Mouse (Mus musculus): ENCODE measurements around the gene Flvcr1. TPM values are rescaled to one million over a fixed set of nuclear protein-coding genes. Genes with fewer than 3 reads are reported as not detected.

Flvcr1 gene
- 6.9 and 15.1 TPM in 2 replicates for polyA plus RNA-seq (2012; rRNA removed; ENCODE audit: low replicate concordance)

GRCm38 (mm10) chr1:191026021-191026713 lies at the start of gene Flvcr1:
Flvcr1 (minus strand) TSS chr1:191026158.

GRCm38 (mm10) chr1:191062781-191063485 lies 37.0 kb upstream of the Flvcr1 start, which contains the start of the genes Tatdn3 and Nsl1:
Tatdn3 (minus strand) TSS chr1:191062932.
Nsl1 (plus strand) TSS chr1:191063012.

GRCm38 (mm10) chr1:191036554-191037334 lies 10.8 kb upstream of the Flvcr1 start, which contains the start of gene Spata45:
Spata45 (plus strand) TSS chr1:191036639.

GRCm38 (mm10) chr1:190979100-190979563 lies 46.8 kb downstream of the Flvcr1 start, which contains the start of gene Vash2:
Vash2 (minus strand) TSS chr1:190979296.

Other genes starting within 250 kb of the Flvcr1 start
- 9.5 and 13.3 TPM in 2 replicates for gene Rps6kc1, start 114.4 kb downstream of the Flvcr1 start, polyA plus RNA-seq (2012; rRNA removed; ENCODE audit: low replicate concordance)
- 31.0 and 37.8 TPM in 2 replicates for gene Angel2, start 101.0 kb downstream of the Flvcr1 start, polyA plus RNA-seq (2012; rRNA removed; ENCODE audit: low replicate concordance)
- 0.66 and 7.1 TPM in 2 replicates for gene Vash2, start 46.9 kb downstream of the Flvcr1 start, polyA plus RNA-seq (2012; rRNA removed; ENCODE audit: low replicate concordance)
- not detected in 2 replicates for gene Spata45, start 10.5 kb upstream of the Flvcr1 start, polyA plus RNA-seq (2012; rRNA removed; ENCODE audit: low replicate concordance)
- gene Tatdn3, start 36.8 kb upstream of the Flvcr1 start, polyA plus RNA-seq (2012; rRNA removed; ENCODE audit: low replicate concordance): 11.8 and 12.1 TPM in 2 replicates
- gene Nsl1, start 36.9 kb upstream of the Flvcr1 start, polyA plus RNA-seq (2012; rRNA removed; ENCODE audit: low replicate concordance): 0.56 and 1.5 TPM in 2 replicates
- gene Batf3, start 71.7 kb upstream of the Flvcr1 start, polyA plus RNA-seq (2012; rRNA removed; ENCODE audit: low replicate concordance): 10.2 and 12.1 TPM in 2 replicates
- not detected in 2 replicates for gene Fam71a, start 138.7 kb upstream of the Flvcr1 start, polyA plus RNA-seq (2012; rRNA removed; ENCODE audit: low replicate concordance)
- 5.1 and 7.7 TPM in 2 replicates for gene Atf3, start 191.9 kb upstream of the Flvcr1 start, polyA plus RNA-seq (2012; rRNA removed; ENCODE audit: low replicate concordance)

All from subcutaneous adipose tissue, adult 2 months (tissue).